Mouse (Mus musculus): Measurements from ENCODE around the gene Olfr221.

Gene Olfr221

DNA sequence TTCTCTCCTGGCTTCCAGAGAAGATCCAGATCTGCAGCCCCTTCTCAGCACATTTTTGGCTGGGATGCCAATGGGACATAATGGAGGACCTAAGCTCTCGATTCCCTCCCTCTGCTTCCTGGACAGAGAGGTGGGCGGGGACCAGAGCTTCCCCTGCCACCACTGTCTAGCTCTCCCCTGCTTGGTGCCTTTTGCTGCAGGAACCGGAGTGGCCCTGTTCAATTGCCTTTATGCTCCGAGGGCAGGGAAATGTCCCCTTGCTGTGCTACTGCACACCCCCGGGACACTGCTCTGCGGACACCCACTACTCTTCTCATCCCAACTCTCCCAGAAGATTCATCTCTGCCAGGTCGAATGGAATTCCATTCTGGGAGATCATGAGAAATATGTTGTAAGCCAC lies 37.1 kb downstream of the Olfr221 start:
- Histone ChIP-seq H3K9me3 (ENCODE audit: low read length) (no peaks in the 10 kb centered on the region), H3K4me3 (replicated peaks; ENCODE audit: low read length) (no peak overlapping the region), H3K36me3 (ENCODE audit: insufficient read depth, low read length) (peaks cover 76% of the 10 kb centered on the region), H3K27me3 (ENCODE audit: insufficient read depth, low read length) (no peaks in the 10 kb centered on the region), H3K4me1 (replicated peaks; ENCODE audit: low read depth, low read length) (peaks cover 63% of the 10 kb centered on the region)
- TF ChIP-seq POU5F1 (IDR thresholded peaks at IDR 0.05; ENCODE audit: borderline replicate concordance, low read length) (no peak), NANOG (IDR thresholded peaks at IDR 0.05; ENCODE audit: borderline replicate concordance, low read length) (no peak), CTCF (conservative IDR thresholded peaks at IDR 0.05; ENCODE audit: low read length) (no peak)

- TF ChIP-seq CTCF (conservative IDR thresholded peaks at IDR 0.05; ENCODE audit: low read length): no peak
- TF ChIP-seq NANOG (IDR thresholded peaks at IDR 0.05; ENCODE audit: borderline replicate concordance, low read length): no peak
- no peak for TF ChIP-seq POU5F1 (IDR thresholded peaks at IDR 0.05; ENCODE audit: borderline replicate concordance, low read length)
- Histone ChIP-seq H3K9me3 (ENCODE audit: low read length) (no peaks in the 10 kb centered on the region), H3K36me3 (ENCODE audit: insufficient read depth, low read length) (peaks cover 68% of the 10 kb centered on the region), H3K4me1 (replicated peaks; ENCODE audit: low read depth, low read length) (peaks cover 52% of the 10 kb centered on the region), H3K27me3 (ENCODE audit: insufficient read depth, low read length) (no peaks in the 10 kb centered on the region), H3K4me3 (replicated peaks; ENCODE audit: low read length) (no peak overlapping the region; the same call in 1 of the 2 replicates)
These were observed 38.2 kb downstream of the Olfr221 start for GRCm38 (mm10) chr14:52003981-52004495.

GRCm38 (mm10) chr14:51997483-51997882 lies 44.8 kb downstream of the Olfr221 start:
- TF ChIP-seq NANOG (IDR thresholded peaks at IDR 0.05; ENCODE audit: borderline replicate concordance, low read length) (no peak), CTCF (conservative IDR thresholded peaks at IDR 0.05; ENCODE audit: low read length) (no peak), POU5F1 (IDR thresholded peaks at IDR 0.05; ENCODE audit: borderline replicate concordance, low read length) (no peak)
- Histone ChIP-seq H3K27me3 (ENCODE audit: insufficient read depth, low read length) (peaks cover 29% of the 10 kb centered on the region), H3K9me3 (ENCODE audit: low read length) (no peaks in the 10 kb centered on the region), H3K36me3 (ENCODE audit: insufficient read depth, low read length) (peaks cover 7% of the 10 kb centered on the region), H3K4me3 (replicated peaks; ENCODE audit: low read length) (peak overlapping the region; percentile 70), H3K4me1 (replicated peaks; ENCODE audit: low read depth, low read length) (peaks cover 41% of the 10 kb centered on the region)

DNA sequence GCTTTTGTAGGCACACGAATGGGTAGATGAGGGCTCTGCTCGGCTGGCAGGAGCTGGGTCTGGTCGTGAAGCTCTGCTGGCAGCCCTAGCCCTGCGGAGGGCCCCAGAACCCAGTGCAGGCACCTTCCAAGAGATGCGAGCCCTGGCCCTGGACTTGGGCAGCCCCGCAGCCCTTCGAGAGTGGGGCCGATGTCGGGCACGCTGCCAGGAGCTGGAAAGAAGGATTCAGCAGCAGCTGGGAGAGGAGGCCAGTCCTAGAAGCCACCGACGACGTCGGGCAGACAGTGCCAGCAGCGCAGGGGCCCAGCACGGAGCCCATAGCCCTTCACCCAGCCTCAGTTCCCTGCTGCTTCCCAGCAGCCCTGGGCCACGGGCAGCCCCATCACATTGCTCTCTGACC lies 45.4 kb downstream of the Olfr221 start:
- TF ChIP-seq POU5F1 (IDR thresholded peaks at IDR 0.05; ENCODE audit: borderline replicate concordance, low read length): no peak
- no peak for TF ChIP-seq CTCF (conservative IDR thresholded peaks at IDR 0.05; ENCODE audit: low read length)
- no peak for TF ChIP-seq NANOG (IDR thresholded peaks at IDR 0.05; ENCODE audit: borderline replicate concordance, low read length)
- Histone ChIP-seq H3K9me3 (ENCODE audit: low read length) (no peaks in the 10 kb centered on the region), H3K27me3 (ENCODE audit: insufficient read depth, low read length) (peaks cover 29% of the 10 kb centered on the region), H3K36me3 (ENCODE audit: insufficient read depth, low read length) (peaks cover under 1% of the 10 kb centered on the region), H3K4me3 (replicated peaks; ENCODE audit: low read length) (peak overlapping the region; percentile 70), H3K4me1 (replicated peaks; ENCODE audit: low read depth, low read length) (peaks cover 41% of the 10 kb centered on the region)

GRCm38 (mm10) chr14:51996231-51996841 lies 45.9 kb downstream of the Olfr221 start:
- peaks cover 29% of the 10 kb centered on the region for H3K27me3 ChIP-seq (ENCODE audit: insufficient read depth, low read length)
- peak overlapping the region; percentile 70 for H3K4me3 ChIP-seq (replicated peaks; ENCODE audit: low read length)
- H3K9me3 ChIP-seq (ENCODE audit: low read length): no peaks in the 10 kb centered on the region
- H3K4me1 ChIP-seq (replicated peaks; ENCODE audit: low read depth, low read length): peaks cover 41% of the 10 kb centered on the region
- TF ChIP-seq CTCF (conservative IDR thresholded peaks at IDR 0.05; ENCODE audit: low read length): peak; percentile 46
- TF ChIP-seq NANOG (IDR thresholded peaks at IDR 0.05; ENCODE audit: borderline replicate concordance, low read length): no peak
- H3K36me3 ChIP-seq (ENCODE audit: insufficient read depth, low read length): no peaks in the 10 kb centered on the region

GRCm38 (mm10) chr14:51995219-51995871 lies 46.9 kb downstream of the Olfr221 start:
- Histone ChIP-seq H3K9me3 (ENCODE audit: low read length) (no peaks in the 10 kb centered on the region), H3K4me1 (replicated peaks; ENCODE audit: low read depth, low read length) (peaks cover 41% of the 10 kb centered on the region), H3K36me3 (ENCODE audit: insufficient read depth, low read length) (no peaks in the 10 kb centered on the region), H3K4me3 (replicated peaks; ENCODE audit: low read length) (0 out of 2 replicates have a peak overlapping the region, but pooled peaks have one; percentile 32), H3K27me3 (ENCODE audit: insufficient read depth, low read length) (peaks cover 35% of the 10 kb centered on the region)
- TF ChIP-seq NANOG (IDR thresholded peaks at IDR 0.05; ENCODE audit: borderline replicate concordance, low read length) (no peak), CTCF (conservative IDR thresholded peaks at IDR 0.05; ENCODE audit: low read length) (no peak), POU5F1 (IDR thresholded peaks at IDR 0.05; ENCODE audit: borderline replicate concordance, low read length) (no peak)

GRCm38 (mm10) chr14:51994453-51994852 lies 47.8 kb downstream of the Olfr221 start:
- TF ChIP-seq CTCF (conservative IDR thresholded peaks at IDR 0.05; ENCODE audit: low read length) (no peak), POU5F1 (IDR thresholded peaks at IDR 0.05; ENCODE audit: borderline replicate concordance, low read length) (no peak), NANOG (IDR thresholded peaks at IDR 0.05; ENCODE audit: borderline replicate concordance, low read length) (no peak)
- H3K27me3 ChIP-seq (ENCODE audit: insufficient read depth, low read length): peaks cover 42% of the 10 kb centered on the region
- H3K36me3 ChIP-seq (ENCODE audit: insufficient read depth, low read length): no peaks in the 10 kb centered on the region
- H3K9me3 ChIP-seq (ENCODE audit: low read length): no peaks in the 10 kb centered on the region
- H3K4me1 ChIP-seq (replicated peaks; ENCODE audit: low read depth, low read length): peaks cover 48% of the 10 kb centered on the region
- H3K4me3 ChIP-seq (replicated peaks; ENCODE audit: low read length): 0 out of 2 replicates have a peak overlapping the region, but pooled peaks have one; percentile 32

DNA sequence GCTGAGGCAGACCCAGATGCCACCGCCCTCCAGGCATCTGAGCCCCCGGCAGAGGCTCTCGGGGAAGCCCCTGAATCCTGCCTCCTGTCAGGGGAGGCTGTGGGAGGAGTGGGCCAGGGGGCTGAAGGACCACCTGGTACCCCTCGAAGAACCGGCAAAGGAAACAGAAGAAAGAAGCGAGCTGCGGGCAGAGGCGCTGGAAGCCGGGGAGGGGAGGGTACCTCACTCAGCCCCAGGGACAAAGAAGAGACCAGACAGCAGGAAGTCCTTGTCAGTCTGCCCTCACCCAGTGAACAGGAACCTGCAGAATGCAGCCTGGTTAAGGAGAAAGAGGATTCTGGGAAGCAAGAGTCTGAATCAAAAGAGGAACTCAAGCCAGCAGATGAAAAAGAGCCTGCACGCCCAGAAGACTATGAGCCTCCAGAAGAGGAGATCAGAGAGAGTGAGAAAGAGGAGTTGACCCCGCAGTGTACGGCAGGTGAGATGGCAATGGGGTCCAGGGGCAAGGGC lies 52.7 kb downstream of the Olfr221 start:
- H3K4me1 ChIP-seq (replicated peaks; ENCODE audit: low read depth, low read length): peaks cover 40% of the 10 kb centered on the region
- peak overlapping the region; percentile 65 for H3K4me3 ChIP-seq (replicated peaks; ENCODE audit: low read length)
- H3K27me3 ChIP-seq (ENCODE audit: insufficient read depth, low read length): peaks cover 59% of the 10 kb centered on the region
- no peaks in the 10 kb centered on the region for H3K36me3 ChIP-seq (ENCODE audit: insufficient read depth, low read length)
- TF ChIP-seq CTCF (conservative IDR thresholded peaks at IDR 0.05; ENCODE audit: low read length) (no peak), NANOG (IDR thresholded peaks at IDR 0.05; ENCODE audit: borderline replicate concordance, low read length) (no peak), POU5F1 (IDR thresholded peaks at IDR 0.05; ENCODE audit: borderline replicate concordance, low read length) (no peak)
- H3K9me3 ChIP-seq (ENCODE audit: low read length): no peaks in the 10 kb centered on the region
